Mouse (Mus musculus): ENCODE measurements at regions not wholly inside any gene's neighbourhood (a gene's known extent, or its start where the extent isn't known, plus 50 kb on each side); places are given as distances from the start of the nearest gene placed in this dataset.
"Not testable (repeated sequence)": the region's sequence is repeated elsewhere in the genome, so short reads cannot be mapped to it uniquely, and the experiment has no call there.

GRCm38 (mm10) chr14:53132390-53132789 lies 636.8 kb upstream of the Olfr1507 start:
- not testable (repeated sequence) for DNase-seq (ENCODE audit: low read depth)

- not testable (repeated sequence) for DNase-seq (ENCODE audit: low read depth)
Measured at GRCm38 (mm10) chr14:53121704-53122103, 626.2 kb upstream of the Olfr1507 start.

- not testable (repeated sequence) for DNase-seq (ENCODE audit: low read depth)
Measured at GRCm38 (mm10) chr14:53109732-53110131, 614.2 kb upstream of the Olfr1507 start.

- DNase-seq (ENCODE audit: low read depth) = not testable (repeated sequence)
Measured at GRCm38 (mm10) chr14:53101362-53101761, 605.8 kb upstream of the Olfr1507 start.

- not testable (repeated sequence) for DNase-seq (ENCODE audit: low read depth)
Measured at GRCm38 (mm10) chr14:53090921-53091320, 595.4 kb upstream of the Olfr1507 start.

GRCm38 (mm10) chr14:53081853-53082252 lies 586.3 kb upstream of the Olfr1507 start:
- not testable (repeated sequence) for DNase-seq (ENCODE audit: low read depth)

- DNase-seq (ENCODE audit: low read depth) = not testable (repeated sequence)
Measured at GRCm38 (mm10) chr14:53081024-53081711, 585.6 kb upstream of the Olfr1507 start.

- not testable (repeated sequence) for DNase-seq (ENCODE audit: low read depth)
Measured at GRCm38 (mm10) chr14:53080556-53080955, 585.0 kb upstream of the Olfr1507 start.

- not testable (repeated sequence) for DNase-seq (ENCODE audit: low read depth)
Measured at GRCm38 (mm10) chr14:53075937-53076336, 580.4 kb upstream of the Olfr1507 start.

GRCm38 (mm10) chr14:53073126-53073525 lies 577.6 kb upstream of the Olfr1507 start:
- DNase-seq (ENCODE audit: low read depth) = not testable (repeated sequence)

GRCm38 (mm10) chr14:53072502-53072901 lies 577.0 kb upstream of the Olfr1507 start:
- DNase-seq (ENCODE audit: low read depth) = not testable (repeated sequence)

GRCm38 (mm10) chr14:53054439-53054838 lies 558.9 kb upstream of the Olfr1507 start:
- not testable (repeated sequence) for DNase-seq (ENCODE audit: low read depth)

- DNase-seq (ENCODE audit: low read depth) = not testable (repeated sequence)
Measured at GRCm38 (mm10) chr14:53053465-53054123, 558.0 kb upstream of the Olfr1507 start.

GRCm38 (mm10) chr14:53047683-53048082 lies 552.1 kb upstream of the Olfr1507 start:
- DNase-seq (ENCODE audit: low read depth) = not testable (repeated sequence)

GRCm38 (mm10) chr14:53046975-53047374 lies 551.4 kb upstream of the Olfr1507 start:
- not testable (repeated sequence) for DNase-seq (ENCODE audit: low read depth)

- DNase-seq (ENCODE audit: low read depth) = not testable (repeated sequence)
Measured at GRCm38 (mm10) chr14:53045331-53045730, 549.8 kb upstream of the Olfr1507 start.

- DNase-seq (ENCODE audit: low read depth) = not testable (repeated sequence)
Measured at GRCm38 (mm10) chr14:53044101-53044500, 548.6 kb upstream of the Olfr1507 start.

GRCm38 (mm10) chr14:53042016-53042415 lies 546.5 kb upstream of the Olfr1507 start:
- not testable (repeated sequence) for DNase-seq (ENCODE audit: low read depth)

GRCm38 (mm10) chr14:53039475-53039874 lies 543.9 kb upstream of the Olfr1507 start:
- not testable (repeated sequence) for DNase-seq (ENCODE audit: low read depth)

GRCm38 (mm10) chr14:53034940-53035339 lies 539.4 kb upstream of the Olfr1507 start:
- DNase-seq (ENCODE audit: low read depth) = not testable (repeated sequence)

- not testable (repeated sequence) for DNase-seq (ENCODE audit: low read depth)
Measured at GRCm38 (mm10) chr14:53033221-53033620, 537.7 kb upstream of the Olfr1507 start.

- not testable (repeated sequence) for DNase-seq (ENCODE audit: low read depth)
Measured at GRCm38 (mm10) chr14:53032498-53032897, 536.9 kb upstream of the Olfr1507 start.

GRCm38 (mm10) chr14:53030227-53030626 lies 534.7 kb upstream of the Olfr1507 start:
- not testable (repeated sequence) for DNase-seq (ENCODE audit: low read depth)

Data from fibroblast of lung, adult 2 months (primary cell).